Mouse (Mus musculus): Measurements from ENCODE around the gene Rhbdl3.

DNA sequence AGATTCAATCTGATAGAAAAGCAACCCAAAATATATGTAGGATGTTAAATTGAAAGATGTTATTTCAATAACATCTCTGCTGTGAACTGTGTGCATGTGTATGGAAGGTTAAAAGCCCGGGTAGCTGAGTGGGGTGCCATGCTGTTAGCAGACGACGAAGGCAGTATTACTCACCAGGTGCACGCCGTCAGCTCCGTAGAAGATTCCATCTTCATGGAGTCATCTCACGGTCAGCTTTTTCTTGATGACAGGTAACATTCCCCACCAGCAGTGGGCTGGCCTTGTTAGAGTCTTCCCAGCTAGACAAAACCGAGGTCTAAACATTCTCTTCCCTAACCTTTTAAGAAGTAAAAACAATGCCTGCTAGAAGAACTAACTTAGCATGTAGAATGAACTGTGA is 36.6 kb upstream of the Rhbdl3 start:
- TF ChIP-seq POLR2A (IDR thresholded peaks at IDR 0.05; ENCODE audit: insufficient read length, low read depth) (no peak), MAX (IDR thresholded peaks at IDR 0.05; ENCODE audit: low read depth) (no peak), TCF3 (IDR thresholded peaks at IDR 0.05; ENCODE audit: insufficient read length, low read depth) (no peak), E2F4 (IDR thresholded peaks at IDR 0.05; ENCODE audit: insufficient read depth) (no peak), POLR2AphosphoS2 (IDR thresholded peaks at IDR 0.05; ENCODE audit: insufficient read length, low read depth) (no peak), CEBPB (IDR thresholded peaks at IDR 0.05; ENCODE audit: insufficient read depth, poor library complexity, severe bottlenecking) (no peak), MYOD1 (IDR thresholded peaks at IDR 0.05; ENCODE audit: control insufficient read depth in 1 of 3, insufficient read length in 2 of 3, low read depth in 2 of 3) (no peak), MYOG (IDR thresholded peaks at IDR 0.05; ENCODE audit: control insufficient read depth in 1 of 3, insufficient read depth in 1 of 3, insufficient read length in 2 of 3, low read depth in 2 of 3) (no peak), TCF12 (IDR thresholded peaks at IDR 0.05; ENCODE audit: insufficient read depth, poor library complexity, severe bottlenecking) (no peak), SRF (IDR thresholded peaks at IDR 0.05; ENCODE audit: control insufficient read depth, insufficient read length, low read depth) (no peak)

Measured in myocyte (in vitro differentiated cells).